Mouse (Mus musculus): ENCODE data around the gene Nuf2. TPM values are rescaled to one million over a fixed set of nuclear protein-coding genes. Genes with fewer than 3 reads are reported as not detected.

Gene Nuf2
- polyA plus RNA-seq, 1 experiment = 54.0 TPM

DNA sequence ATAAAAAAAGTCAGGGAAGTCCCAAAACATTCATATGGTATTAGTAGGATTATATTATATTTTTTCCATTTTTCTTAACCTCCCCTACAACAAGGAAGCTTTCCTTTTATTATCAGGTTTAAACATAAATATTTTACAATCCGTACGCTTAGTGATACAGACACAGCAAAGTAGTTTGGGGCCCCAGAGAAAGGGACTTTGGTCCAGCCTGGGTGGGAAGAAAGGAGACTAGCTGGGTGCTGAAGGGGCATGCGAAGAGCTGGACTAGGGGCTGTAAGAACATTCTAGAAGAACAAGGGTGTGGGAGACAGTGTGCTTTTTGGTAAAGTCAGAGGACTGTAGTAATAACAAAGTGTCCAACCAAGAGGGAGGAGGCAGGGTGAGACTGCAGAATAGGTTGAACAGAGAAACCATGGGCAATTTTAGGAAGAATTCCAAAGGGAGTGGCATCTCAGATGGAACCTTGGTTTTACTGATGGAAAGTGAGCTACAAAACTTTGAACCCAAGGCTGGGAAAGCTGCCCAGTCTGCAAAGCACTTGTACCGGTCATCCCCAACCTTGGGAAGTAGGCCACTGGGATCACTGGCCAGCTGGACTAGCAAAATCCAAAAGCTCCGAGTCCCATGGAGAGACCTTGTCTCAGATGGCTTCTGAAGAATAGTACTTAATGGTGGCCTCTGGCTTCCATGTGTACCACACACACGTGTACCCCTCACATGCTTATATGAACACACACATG lies 48.5 kb downstream of the Nuf2 start:
- Histone ChIP-seq H3K27ac (ENCODE audit: insufficient read depth, low read length) (no peak overlapping the region), H3K4me1 (ENCODE audit: control insufficient read depth, insufficient read depth, low read length) (no peaks in the 10 kb centered on the region), H3K4me3 (ENCODE audit: insufficient read depth, low read length) (no peak overlapping the region)
- TF ChIP-seq CTCF (IDR thresholded peaks at IDR 0.05; ENCODE audit: borderline replicate concordance, insufficient read depth, low read length) (no peak), POLR2A (IDR thresholded peaks at IDR 0.05; ENCODE audit: low read depth, low read length) (no peak)

GRCm38 (mm10) chr1:169471185-169471584 lies 60.1 kb downstream of the Nuf2 start:
- Histone ChIP-seq H3K4me1 (ENCODE audit: control insufficient read depth, insufficient read depth, low read length) (no peaks in the 10 kb centered on the region), H3K27ac (ENCODE audit: insufficient read depth, low read length) (no peak overlapping the region), H3K4me3 (ENCODE audit: insufficient read depth, low read length) (no peak overlapping the region)
- no peak for TF ChIP-seq CTCF (IDR thresholded peaks at IDR 0.05; ENCODE audit: borderline replicate concordance, insufficient read depth, low read length)

- Histone ChIP-seq H3K4me3 (ENCODE audit: insufficient read depth, low read length) (no peak overlapping the region), H3K27ac (ENCODE audit: insufficient read depth, low read length) (no peak overlapping the region), H3K4me1 (ENCODE audit: control insufficient read depth, insufficient read depth, low read length) (no peaks in the 10 kb centered on the region)
- TF ChIP-seq CTCF (IDR thresholded peaks at IDR 0.05; ENCODE audit: borderline replicate concordance, insufficient read depth, low read length) (no peak), POLR2A (IDR thresholded peaks at IDR 0.05; ENCODE audit: low read depth, low read length) (no peak)
Observed at GRCm38 (mm10) chr1:169467791-169468190, 63.5 kb downstream of the Nuf2 start.

GRCm38 (mm10) chr1:169462386-169463115 lies 68.7 kb downstream of the Nuf2 start:
- H3K27ac ChIP-seq (ENCODE audit: insufficient read depth, low read length) = no peak overlapping the region
- no peak overlapping the region for H3K4me3 ChIP-seq (ENCODE audit: insufficient read depth, low read length)
- no peaks in the 10 kb centered on the region for H3K4me1 ChIP-seq (ENCODE audit: control insufficient read depth, insufficient read depth, low read length)
- TF ChIP-seq CTCF (IDR thresholded peaks at IDR 0.05; ENCODE audit: borderline replicate concordance, insufficient read depth, low read length) (no peak), POLR2A (IDR thresholded peaks at IDR 0.05; ENCODE audit: low read depth, low read length) (no peak)

DNA sequence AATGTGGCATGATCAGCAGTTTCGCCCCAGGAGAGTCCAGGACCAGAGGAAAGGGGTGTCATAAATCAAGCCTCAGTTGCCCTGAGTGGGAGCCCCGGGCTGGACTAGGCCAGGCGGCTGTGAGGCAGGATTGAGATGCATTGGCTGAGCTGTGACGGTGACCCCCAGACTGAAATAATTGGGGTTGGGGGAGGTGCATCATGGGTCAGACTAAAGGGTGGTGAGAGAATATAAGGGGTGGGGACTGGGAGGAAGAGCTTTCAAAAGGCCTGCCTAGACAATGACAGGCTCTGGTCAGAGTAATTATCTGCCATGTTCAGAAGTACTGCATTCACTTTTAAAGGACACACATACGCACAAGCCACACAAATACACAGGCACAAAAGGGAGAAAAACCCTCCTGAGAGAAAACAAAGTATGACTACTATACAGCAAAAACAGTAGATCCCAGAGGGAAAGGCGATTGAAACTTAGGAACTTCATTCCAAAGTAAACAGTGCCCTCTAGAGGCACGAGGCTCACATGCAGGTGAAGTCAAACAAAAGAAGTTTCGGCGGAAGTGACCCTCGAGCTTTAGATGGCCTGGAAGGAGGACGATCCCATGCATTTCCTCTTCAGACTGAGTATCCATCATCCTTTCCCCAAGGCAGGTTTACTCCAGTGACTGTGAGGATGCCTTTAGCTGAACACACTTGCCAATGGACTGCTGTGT lies 72.0 kb downstream of the Nuf2 start:
- Histone ChIP-seq H3K27ac (ENCODE audit: insufficient read depth, low read length) (no peak overlapping the region), H3K4me3 (ENCODE audit: insufficient read depth, low read length) (no peak overlapping the region), H3K4me1 (ENCODE audit: control insufficient read depth, insufficient read depth, low read length) (no peaks in the 10 kb centered on the region)
- TF ChIP-seq CTCF (IDR thresholded peaks at IDR 0.05; ENCODE audit: borderline replicate concordance, insufficient read depth, low read length) = no peak
- no peak for TF ChIP-seq POLR2A (IDR thresholded peaks at IDR 0.05; ENCODE audit: low read depth, low read length)

Other genes starting within 250 kb of the Nuf2 start
- 1.9 and 2.6 TPM in 2 replicates for gene Rgs5, start 124.0 kb upstream of the Nuf2 start, polyA plus RNA-seq (2011; ENCODE audit: insufficient read length, low read depth, missing spikeins)
- gene Rgs4, start 216.2 kb upstream of the Nuf2 start, polyA plus RNA-seq (2011; ENCODE audit: insufficient read length, low read depth, missing spikeins) = 12.9 and 18.2 TPM in 2 replicates

All from embryonic fibroblast, embryonic 13.5 days (primary cell).